ENCODE assay signal across 8 mouse cellular contexts in the genomic region with DNA sequence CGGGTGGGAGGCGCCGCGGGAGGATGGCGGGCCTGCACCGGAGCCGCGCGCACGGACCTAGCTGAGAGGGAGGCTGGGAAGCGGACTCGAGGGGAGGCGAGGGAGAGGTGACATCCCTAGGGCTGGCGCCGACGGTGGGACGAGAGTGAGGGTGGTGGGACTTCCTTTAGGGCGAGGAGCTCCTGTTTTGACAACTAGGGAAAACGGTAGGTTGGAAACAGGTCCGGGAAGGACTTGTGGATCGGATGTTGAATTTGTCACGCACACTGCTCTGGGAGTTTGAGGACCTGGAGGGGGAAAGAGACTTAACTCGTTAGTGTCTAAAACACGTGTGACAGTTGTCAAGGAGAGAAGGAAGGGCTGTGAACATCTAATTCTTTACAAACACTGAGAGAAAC. TPM values are rescaled to one million over a fixed set of nuclear protein-coding genes. Genes with fewer than 3 reads are reported as not detected.
DNase-seq lines count a peak whose midpoint lies in the region; ATAC-seq and TF ChIP-seq lines count a peak whose summit lies in the region.

No protein-coding gene starts in this region.

- peaks cover 9% of the 10 kb centered on the region for H3K4me1 ChIP-seq in kidney, embryonic 16.5 days (ENCODE audit: insufficient read depth, low read length)
- no peaks in the 10 kb centered on the region for H3K4me1 ChIP-seq in hindbrain, postnatal 0 days (ENCODE audit: insufficient read depth, low read length)

- no peaks in the 10 kb centered on the region for H3K27me3 ChIP-seq in kidney, embryonic 16.5 days (ENCODE audit: insufficient read depth, low read length)
- H3K27me3 ChIP-seq in hindbrain, postnatal 0 days (ENCODE audit: insufficient read depth, low read length) = no peaks in the 10 kb centered on the region
- no peaks in the 10 kb centered on the region for H3K27me3 ChIP-seq in myocyte (ENCODE audit: control insufficient read depth, insufficient read depth, insufficient read length)

- H3K27ac ChIP-seq in kidney, embryonic 16.5 days (ENCODE audit: low read length) = peak overlapping the region; percentile 95
- peak overlapping the region; percentile 84 for H3K27ac ChIP-seq in hindbrain, postnatal 0 days

- DNase-seq in kidney, postnatal 25 days = no peak
- DNase-seq in c-Kit-positive CD71-positive TER-119-negative erythroid progenitor cells, embryonic 14.5 days (ENCODE audit: low read depth) = peak; percentile 34
- DNase-seq in hindbrain, postnatal 0 days (ENCODE audit: low spot score) = peak; percentile 41
- DNase-seq in embryo, embryonic 10 days (ENCODE audit: low spot score) = no peak
- DNase-seq in ovary, postnatal 14 days (ENCODE audit: low spot score) = no peak

- TF ChIP-seq CTCF in hindbrain, postnatal 0 days (IDR thresholded peaks at IDR 0.05; ENCODE audit: low read depth) = no peak

- H3K36me3 ChIP-seq in kidney, embryonic 16.5 days (ENCODE audit: insufficient read depth, low read length) = no peaks in the 10 kb centered on the region
- H3K36me3 ChIP-seq in hindbrain, postnatal 0 days (ENCODE audit: insufficient read depth, low read length) = no peaks in the 10 kb centered on the region
- H3K36me3 ChIP-seq in myocyte (ENCODE audit: control insufficient read depth, insufficient read depth) = no peaks in the 10 kb centered on the region

- peak overlapping the region; percentile 99 for H3ac ChIP-seq in myocyte (ENCODE audit: control insufficient read depth, insufficient read length)

- WGBS in kidney, embryonic 16.5 days = under 1% methylated on average over 24 of the region's 24 CpGs
- WGBS in hindbrain, postnatal 0 days = 1% methylated on average over 22 of the region's 24 CpGs

- H3K9ac ChIP-seq in kidney, embryonic 16.5 days (replicated peaks; ENCODE audit: low read length) = peak overlapping the region; percentile 98
- H3K9ac ChIP-seq in hindbrain, postnatal 0 days (replicated peaks; ENCODE audit: low read length) = peak overlapping the region; percentile 89

- peaks cover 36% of the 10 kb centered on the region for H3K79me2 ChIP-seq in myocyte (ENCODE audit: control insufficient read depth, insufficient read depth)

- peak overlapping the region; percentile 88 for H3K4me3 ChIP-seq in kidney, embryonic 16.5 days (ENCODE audit: low read length)
- H3K4me3 ChIP-seq in hindbrain, postnatal 0 days (ENCODE audit: low read length) = peak overlapping the region; percentile 87
- peak overlapping the region; percentile 56 for H3K4me3 ChIP-seq in myocyte

- peak overlapping the region; percentile 79 for H3K4me2 ChIP-seq in kidney, embryonic 16.5 days (replicated peaks; ENCODE audit: low read depth, low read length)
- H3K4me2 ChIP-seq in hindbrain, postnatal 0 days (ENCODE audit: low read depth, low read length) = peak overlapping the region; percentile 56
- peak overlapping the region; percentile 94 for H3K4me2 ChIP-seq in myocyte (ENCODE audit: low read depth)

- TF ChIP-seq POLR2A in myocyte (IDR thresholded peaks at IDR 0.05; ENCODE audit: insufficient read length, low read depth) = no peak

- H3K9me3 ChIP-seq in kidney, embryonic 16.5 days (ENCODE audit: low read length) = no peaks in the 10 kb centered on the region
- no peaks in the 10 kb centered on the region for H3K9me3 ChIP-seq in hindbrain, postnatal 0 days (ENCODE audit: low read length)

- peak; percentile 92 for ATAC-seq in kidney, embryonic 16.5 days (ENCODE audit: low FRiP score, low TSS enrichment)
- ATAC-seq in hindbrain, postnatal 0 days = peak; percentile 91
- ATAC-seq in CD4-positive, CD25-positive, alpha-beta regulatory T cell, adult 4 months = no peak

TF ChIP-seq in myocyte, 11 proteins besides CTCF, POLR2A, EP300 and RAD21:
- no peak for TF ChIP-seq MYOD1 (IDR thresholded peaks at IDR 0.05; ENCODE audit: control insufficient read depth in 1 of 3, insufficient read length in 2 of 3, low read depth in 2 of 3)
- TF ChIP-seq SRF (IDR thresholded peaks at IDR 0.05; ENCODE audit: control insufficient read depth, insufficient read length, low read depth) = no peak
- TF ChIP-seq POLR2AphosphoS2 (IDR thresholded peaks at IDR 0.05; ENCODE audit: insufficient read length, low read depth) = no peak
- TF ChIP-seq REST (IDR thresholded peaks at IDR 0.05; ENCODE audit: insufficient read depth, insufficient read length) = no peak
- TF ChIP-seq TCF3 (IDR thresholded peaks at IDR 0.05; ENCODE audit: insufficient read length, low read depth) = no peak
- TF ChIP-seq E2F4 (IDR thresholded peaks at IDR 0.05; ENCODE audit: insufficient read depth) = no peak
- TF ChIP-seq MAX (IDR thresholded peaks at IDR 0.05; ENCODE audit: low read depth) = no peak
- no peak for TF ChIP-seq USF1 (IDR thresholded peaks at IDR 0.05; ENCODE audit: low read depth)
- TF ChIP-seq MYOG (IDR thresholded peaks at IDR 0.05; ENCODE audit: control insufficient read depth in 1 of 3, insufficient read depth in 1 of 3, insufficient read length in 2 of 3, low read depth in 2 of 3) = no peak
TF ChIP-seq in myocyte: peak in this region for 0.

RNA-seq across cellular contexts. Expression of a gene that starts 0.4 kb away (rescaled TPM):
- polyA plus RNA-seq in kidney, embryonic 16.5 days (2015; fragmentation: Nextera tagmentation; extraction: Ambion mirVana) = 201 and 208 TPM in 2 replicates
- 40.3 and 83.7 TPM in 2 replicates for total RNA-seq in hindbrain, postnatal 0 days (2014; rRNA removed)
- 97.0 and 101 TPM in 2 replicates for polyA plus RNA-seq in hindbrain, postnatal 0 days (2015; fragmentation: Nextera tagmentation; extraction: Ambion mirVana)
- polyA plus RNA-seq in myocyte (2012; fragmentation: generic; extraction: Trizol) = 33.1 TPM
- polyA plus RNA-seq in CD4-positive, CD25-positive, alpha-beta regulatory T cell, adult 4 months (2017; shearing (Covaris generic)) = 10 to 100 TPM; 49.9 to 60.6 TPM

RNA-seq across cellular contexts. Expression of a gene that starts 28.3 kb away (rescaled TPM):
- 89.0 and 92.2 TPM in 2 replicates for polyA plus RNA-seq in kidney, embryonic 16.5 days (2015; fragmentation: Nextera tagmentation; extraction: Ambion mirVana)
- total RNA-seq in hindbrain, postnatal 0 days (2014; rRNA removed) = 91.2 and 99.5 TPM in 2 replicates
- 77.9 and 81.0 TPM in 2 replicates for polyA plus RNA-seq in hindbrain, postnatal 0 days (2015; fragmentation: Nextera tagmentation; extraction: Ambion mirVana)
- polyA plus RNA-seq in myocyte (2012; fragmentation: generic; extraction: Trizol) = 67.3 TPM
- polyA plus RNA-seq in CD4-positive, CD25-positive, alpha-beta regulatory T cell, adult 4 months (2017; shearing (Covaris generic)) = 10 to 100 TPM; 31.5 to 33.0 TPM

RNA-seq across cellular contexts. Expression of a gene that starts 46.8 kb away (rescaled TPM):
- 2.4 and 4.5 TPM in 2 replicates for polyA plus RNA-seq in kidney, embryonic 16.5 days (2015; fragmentation: Nextera tagmentation; extraction: Ambion mirVana)
- 0.47 TPM in 1 of 2 replicates, not detected in the other for total RNA-seq in hindbrain, postnatal 0 days (2014; rRNA removed)
- 1.6 and 2.3 TPM in 2 replicates for polyA plus RNA-seq in hindbrain, postnatal 0 days (2015; fragmentation: Nextera tagmentation; extraction: Ambion mirVana)
- 0.34 TPM for polyA plus RNA-seq in myocyte (2012; fragmentation: generic; extraction: Trizol)
- polyA plus RNA-seq in CD4-positive, CD25-positive, alpha-beta regulatory T cell, adult 4 months (2017; shearing (Covaris generic)) = 1 to 10 TPM; 3.8 to 9.9 TPM

RNA-seq across cellular contexts. Expression of a gene that starts 59.3 kb away (rescaled TPM):
- 23.9 and 25.9 TPM in 2 replicates for polyA plus RNA-seq in kidney, embryonic 16.5 days (2015; fragmentation: Nextera tagmentation; extraction: Ambion mirVana)
- total RNA-seq in hindbrain, postnatal 0 days (2014; rRNA removed) = 15.3 and 20.9 TPM in 2 replicates
- 15.7 and 16.0 TPM in 2 replicates for polyA plus RNA-seq in hindbrain, postnatal 0 days (2015; fragmentation: Nextera tagmentation; extraction: Ambion mirVana)
- 13.0 TPM for polyA plus RNA-seq in myocyte (2012; fragmentation: generic; extraction: Trizol)
- polyA plus RNA-seq in CD4-positive, CD25-positive, alpha-beta regulatory T cell, adult 4 months (2017; shearing (Covaris generic)) = 10 to 100 TPM in 1 of 2 experiments, 1 to 10 TPM in 1; 9.4 to 12.5 TPM

Comparison
In these comparisons a context has a peak if more than half of its experiments do, and no peak if none do; other contexts are left out.
1. DNase-seq: peak in c-Kit-positive CD71-positive TER-119-negative erythroid progenitor cells, embryonic 14.5 days (single experiment) and hindbrain, postnatal 0 days (single experiment); none in kidney, postnatal 25 days (0 of 2), embryo, embryonic 10 days (single experiment) and ovary, postnatal 14 days (single experiment).
2. Peak in every context shown above with its lines, with median percentiles within 50 percentile points of each other: H3K4me2 ChIP-seq and H3K4me3 ChIP-seq.